Mouse (Mus musculus): Measurements from ENCODE around the gene Rsf1.

- TF ChIP-seq CTCF (IDR thresholded peaks at IDR 0.05; ENCODE audit: borderline replicate concordance, extremely low read depth, insufficient read depth, insufficient read length): no peak
- TF ChIP-seq POLR2A (IDR thresholded peaks at IDR 0.05; ENCODE audit: borderline replicate concordance, extremely low read depth, insufficient read depth, insufficient read length, poor library complexity, severe bottlenecking): no peak
Measured at GRCm38 (mm10) chr7:97592396-97592795, 12.7 kb downstream of the Rsf1 start.
